Mouse (Mus musculus) c-Kit-positive CD71-positive TER-119-negative erythroid progenitor cells, embryonic 14.5 days (primary cell): Measurements from ENCODE around the gene A030003K21Rik.

Experiments used
- DNase-seq: peaks from one replicate; pipeline ENCODE4 v3.0.0-alpha.2; 2013; ENCODE audit warnings: low read depth

Gene A030003K21Rik

GRCm38 (mm10) chr1:82905886-82906285 lies 37.3 kb downstream of the A030003K21Rik start:
- no peak for DNase-seq

GRCm38 (mm10) chr1:82901201-82901600 lies 42.0 kb downstream of the A030003K21Rik start:
- no peak for DNase-seq

- DNase-seq: no peak
These were observed 42.6 kb downstream of the A030003K21Rik start for GRCm38 (mm10) chr1:82900567-82900966.

- no peak for DNase-seq
These were observed 49.9 kb downstream of the A030003K21Rik start for GRCm38 (mm10) chr1:82893269-82893668.
